Mouse (Mus musculus): ENCODE results near the gene Ndrg4.

The Ndrg4 gene

GRCm38 (mm10) chr8:95716546-95717335, 40.0 kb downstream of the Ndrg4 start:
- CTCF ChIA-PET: no interaction called here

GRCm38 (mm10) chr8:95727625-95728024, 50.8 kb downstream of the Ndrg4 start:
- CTCF ChIA-PET: no interaction called here

- CTCF ChIA-PET: no interaction called here
These were observed 61.8 kb downstream of the Ndrg4 start for GRCm38 (mm10) chr8:95738596-95738995.

- CTCF ChIA-PET: interaction anchor here (0.6 kb wide), 1 partner anchor 45 kb away, joined by 3 read pairs; no protein-coding TSS in a partner anchor
These were observed 65.0 kb downstream of the Ndrg4 start for GRCm38 (mm10) chr8:95741732-95742131.

GRCm38 (mm10) chr8:95748028-95748427, 71.2 kb downstream of the Ndrg4 start:
- CTCF ChIA-PET: no interaction called here

- CTCF ChIA-PET: no interaction called here
These were observed 75.1 kb downstream of the Ndrg4 start for GRCm38 (mm10) chr8:95751924-95752323.

- CTCF ChIA-PET: no interaction called here
These were observed 83.5 kb downstream of the Ndrg4 start for GRCm38 (mm10) chr8:95760323-95760722.

- CTCF ChIA-PET: interaction anchor here (0.7 kb wide), 1 partner anchor 44 kb away, joined by 3 read pairs; no protein-coding TSS in a partner anchor
These were observed 87.4 kb downstream of the Ndrg4 start for GRCm38 (mm10) chr8:95764133-95764532.
